Mouse (Mus musculus): ENCODE measurements around the gene Zfp804b. TPM values are rescaled to one million over a fixed set of nuclear protein-coding genes. Genes with fewer than 3 reads are reported as not detected.

Gene Zfp804b
- polyA plus RNA-seq, 1 experiment = not detected

Other genes starting within 250 kb of the Zfp804b start
- not detected in 2 replicates for gene Tex47, start 40.6 kb downstream of the Zfp804b start, polyA plus RNA-seq (2012; rRNA removed)